Mouse (Mus musculus) duodenum, adult 2 months (tissue): Measurements from ENCODE around the gene Syne1. TPM values are rescaled to one million over a fixed set of nuclear protein-coding genes. Genes with fewer than 3 reads are reported as not detected.

Source experiments
- polyA plus RNA-seq: library from polyadenylated mRNA; depleted of rRNA; stranded (reverse); fragments of >200 nt; gene quantifications from 2 replicates; pipeline ENCODE4 v1.2.3, GENCODE M21; 2012; ENCODE audit warnings: low replicate concordance; rRNA removed

Syne1 gene
- polyA plus RNA-seq = 4.4 and 5.4 TPM in 2 replicates

DNA sequence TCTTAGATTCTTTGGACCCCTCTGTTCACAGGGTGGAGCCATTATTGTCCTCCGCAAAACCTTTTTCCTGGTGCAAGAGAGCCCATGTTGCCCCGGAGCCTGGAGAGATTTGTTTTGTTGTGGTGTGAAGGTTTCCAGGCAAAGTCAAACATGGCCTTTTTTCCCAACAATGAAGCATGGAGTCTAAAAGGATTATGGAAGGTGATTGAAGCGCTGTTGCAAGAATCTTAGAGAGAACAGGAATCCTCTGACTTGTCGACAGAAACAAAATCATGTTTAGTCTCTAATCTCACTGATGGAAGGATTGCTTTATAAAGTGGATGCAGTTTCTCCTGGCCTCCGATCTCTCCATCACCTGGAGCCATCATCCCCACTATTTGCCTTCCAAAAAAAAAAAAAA, at the start of gene Syne1:
Syne1 (minus strand) TSS at position 101 of the 400 bp plus-strand sequence.

DNA sequence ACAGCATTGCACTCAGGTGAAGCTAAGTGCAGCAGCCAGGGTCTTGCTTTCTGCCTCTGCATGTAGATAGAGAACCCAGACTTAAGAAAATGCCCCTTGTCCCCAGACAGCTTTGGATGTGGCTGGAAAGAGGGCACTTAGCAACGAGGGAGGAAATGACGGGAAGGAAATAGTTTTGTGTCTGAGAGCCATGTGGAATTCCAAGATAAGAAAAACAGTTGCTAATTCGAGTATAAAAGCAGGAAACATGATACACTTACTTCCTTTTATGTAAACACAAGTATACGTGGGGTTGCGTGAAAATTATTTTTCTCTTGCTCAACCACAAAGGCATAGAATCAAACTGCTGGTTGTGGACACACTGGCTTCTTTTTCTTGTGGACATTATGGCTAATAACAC, 42.2 kb upstream of the Syne1 start, which contains the start of gene Myct1:
Myct1 (plus strand) TSS at position 312 of the 400 bp plus-strand sequence.

DNA sequence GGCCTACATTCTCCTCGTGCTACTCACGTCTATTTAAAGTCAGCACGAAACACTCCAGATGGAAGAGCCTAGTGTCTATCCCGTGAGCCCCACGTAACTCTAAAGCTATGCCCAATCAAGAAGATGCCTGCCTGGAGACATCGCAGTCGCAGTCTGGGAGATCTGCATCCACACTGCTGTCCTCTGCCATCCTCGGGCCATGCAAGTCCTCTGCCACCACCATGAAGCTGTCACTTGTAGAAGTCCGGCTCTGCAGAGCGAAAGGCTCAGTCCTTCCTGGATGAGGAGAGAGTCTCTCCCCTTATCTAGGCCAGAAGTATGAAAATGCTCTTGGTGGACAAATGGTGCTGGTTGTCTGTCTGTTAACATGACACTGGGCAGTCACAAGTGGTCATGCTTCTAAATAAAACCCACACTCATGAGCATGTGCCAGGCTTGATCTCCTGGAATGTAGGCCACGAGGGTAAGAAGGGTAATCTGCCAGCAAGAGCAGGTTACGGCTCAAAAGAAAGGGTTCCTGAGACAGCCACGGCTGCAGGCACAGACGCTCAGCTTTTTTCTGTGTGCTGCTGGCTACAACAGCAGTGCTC, 482.5 kb downstream of the Syne1 start, which contains the start of gene Gm10097:
Gm10097 (plus strand) TSS at position 517 of the 590 bp plus-strand sequence.

Other genes with a start within 250 kb of the Syne1 start
- 0.91 and 1.1 TPM in 2 replicates for gene Myct1, start 42.3 kb upstream of the Syne1 start, polyA plus RNA-seq
- 5.6 and 12.3 TPM in 2 replicates for gene Vip, start 87.7 kb upstream of the Syne1 start, polyA plus RNA-seq